Mouse (Mus musculus) hindbrain, embryonic 15.5 days (tissue): ENCODE measurements around the gene Ctnnbl1. TPM values are rescaled to one million over a fixed set of nuclear protein-coding genes. Genes with fewer than 3 reads are reported as not detected.

ENCODE experiments used
- ATAC-seq: fragments of 200-750 bp; cut with Nextera tagmentation; 2 replicates; pipeline ENCODE4 v1.8.0; 2017; ENCODE audit warnings: low read depth, moderate number of reproducible peaks, moderate TSS enrichment; ENCODE audit not compliant: low FRiP score
- H3K27ac ChIP-seq: fragments of 300-500 bp; sonication (generic); replicated peaks from 2 replicates; pipeline ENCODE4 v1.5.1; 2015; ENCODE audit warnings: mild to moderate bottlenecking, inconsistent platforms
- H3K27me3 ChIP-seq: fragments of 300-500 bp; sonication (generic); 2 replicates; pipeline ENCODE4 v1.6.1; 2015; ENCODE audit warnings: control low read depth, inconsistent platforms
- H3K36me3 ChIP-seq: fragments of 300-500 bp; sonication (generic); 2 replicates; pipeline ENCODE4 v1.6.1; 2015; ENCODE audit warnings: control low read depth, inconsistent platforms
- H3K4me1 ChIP-seq: fragments of 300-500 bp; sonication (generic); replicated peaks from 2 replicates; pipeline ENCODE4 v1.6.1; 2015; ENCODE audit warnings: control low read depth, inconsistent platforms
- H3K4me2 ChIP-seq: fragments of 300-500 bp; sonication (generic); 2 replicates; pipeline ENCODE4 v1.6.1; 2015; ENCODE audit warnings: moderate library complexity, mild to moderate bottlenecking, inconsistent platforms
- H3K4me3 ChIP-seq: fragments of 300-500 bp; sonication (generic); 2 replicates; pipeline ENCODE4 v1.5.1; 2015; ENCODE audit warnings: mild to moderate bottlenecking, inconsistent platforms
- H3K9ac ChIP-seq: fragments of 300-500 bp; sonication (generic); 2 replicates; pipeline ENCODE4 v1.6.1; 2015; ENCODE audit warnings: inconsistent platforms
- H3K9me3 ChIP-seq: fragments of 300-500 bp; sonication (generic); 2 replicates; pipeline ENCODE4 v1.6.1; 2016; ENCODE audit warnings: control low read depth, inconsistent platforms
- WGBS: fragments of 180-500 bp; shearing (Covaris S2); methylation state at CpG from one replicate; pipeline ENCODE4 v1.1.7; 2015; 5-methylcytosine and 5-hydroxymethylcytosine counted together
- polyA plus RNA-seq: library from polyadenylated mRNA; unstranded; fragments of >200 nt; fragmentation: Nextera tagmentation; extraction: Ambion mirVana; gene quantifications from 2 replicates; pipeline ENCODE4 v1.2.1, GENCODE M21; 2015

Ctnnbl1 gene
- polyA plus RNA-seq, 1 experiment from 2014 or later = 58.9 TPM

GRCm38 (mm10) chr2:157913204-157913636 lies 176.0 kb downstream of the Ctnnbl1 start:
- Histone ChIP-seq H3K9ac (peak overlapping the region; percentile 33; the same call in 1 of the 2 replicates), H3K27me3 (no peaks in the 10 kb centered on the region), H3K36me3 (no peaks in the 10 kb centered on the region), H3K27ac (peak overlapping the region; percentile 47), H3K4me3 (peak overlapping the region; percentile 65), H3K4me1 (peaks cover 66% of the 10 kb centered on the region), H3K4me2 (peak overlapping the region; percentile 87), H3K9me3 (no peaks in the 10 kb centered on the region)
- 1% methylated on average over 16 of the region's 16 CpGs for WGBS
- no peak for ATAC-seq

DNA sequence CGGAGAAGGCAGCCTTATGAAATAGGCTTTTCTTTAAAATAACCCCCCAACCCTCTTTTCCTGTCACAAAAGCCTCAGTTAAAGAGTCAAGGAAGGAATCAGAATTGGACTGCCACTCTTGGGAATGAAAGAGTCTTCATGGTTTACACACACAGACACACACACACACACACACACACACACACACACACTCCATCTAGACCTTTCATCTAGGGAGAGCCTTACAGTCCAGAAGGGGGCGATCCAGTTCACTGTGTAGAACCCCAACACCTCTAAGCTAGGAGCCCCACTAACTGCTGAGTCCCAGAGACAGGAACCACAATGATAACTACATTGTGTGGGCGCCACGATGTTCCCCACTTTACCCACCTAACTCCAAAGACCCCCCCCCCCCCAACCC lies 176.5 kb downstream of the Ctnnbl1 start:
- peak overlapping the region; percentile 87 for H3K4me2 ChIP-seq
- peak overlapping the region; percentile 65 for H3K4me3 ChIP-seq
- H3K9ac ChIP-seq = peak overlapping the region; percentile 33; the same call in 1 of the 2 replicates
- no peaks in the 10 kb centered on the region for H3K9me3 ChIP-seq
- ATAC-seq = 0 out of 2 replicates have a peak, but pooled peaks have one; percentile 31
- peaks cover 70% of the 10 kb centered on the region for H3K4me1 ChIP-seq
- H3K27me3 ChIP-seq = no peaks in the 10 kb centered on the region
- no peaks in the 10 kb centered on the region for H3K36me3 ChIP-seq
- 3% methylated on average over 4 of the region's 4 CpGs for WGBS
- peak overlapping the region; percentile 47; the same call in 1 of the 2 replicates for H3K27ac ChIP-seq

GRCm38 (mm10) chr2:157914105-157914764 lies 177.0 kb downstream of the Ctnnbl1 start, which contains the start of gene Vstm2l:
Gene Vstm2l, plus strand, starts transcription at chr2:157914653.
- Histone ChIP-seq H3K4me1 (peaks cover 75% of the 10 kb centered on the region), H3K4me3 (peak within 1 kb of the TSS; percentile 65), H3K36me3 (no peaks in the 10 kb centered on the region), H3K27me3 (no peaks in the 10 kb centered on the region), H3K27ac (peak within 1 kb of the TSS; percentile 85), H3K9me3 (no peaks in the 10 kb centered on the region), H3K9ac (peak within 1 kb of the TSS; percentile 78), H3K4me2 (peak within 1 kb of the TSS; percentile 87)
- WGBS = 3% methylated on average over 56 of the region's 62 CpGs
- ATAC-seq = peak; percentile 44; the same call in 1 of the 2 replicates

GRCm38 (mm10) chr2:157914889-157915517 lies 177.8 kb downstream of the Ctnnbl1 start:
- Histone ChIP-seq H3K27me3 (no peaks in the 10 kb centered on the region; the same call in 1 of the 2 replicates), H3K9ac (peak overlapping the region; percentile 78), H3K4me2 (peak overlapping the region; percentile 87), H3K9me3 (no peaks in the 10 kb centered on the region), H3K36me3 (no peaks in the 10 kb centered on the region), H3K27ac (peak overlapping the region; percentile 85), H3K4me1 (peaks cover 81% of the 10 kb centered on the region), H3K4me3 (peak overlapping the region; percentile 65)
- ATAC-seq = 0 out of 2 replicates have a peak, but pooled peaks have one; percentile 3
- 32% methylated on average over 37 of the region's 43 CpGs for WGBS

GRCm38 (mm10) chr2:157918529-157918928 lies 181.3 kb downstream of the Ctnnbl1 start:
- H3K9me3 ChIP-seq = no peaks in the 10 kb centered on the region
- H3K4me1 ChIP-seq = peaks cover 85% of the 10 kb centered on the region
- WGBS = 4% methylated on average over 10 of the region's 10 CpGs
- H3K4me3 ChIP-seq = peak overlapping the region; percentile 13
- peak overlapping the region; percentile 23; the same call in 1 of the 2 replicates for H3K9ac ChIP-seq
- no peaks in the 10 kb centered on the region for H3K36me3 ChIP-seq
- ATAC-seq = no peak
- no peak overlapping the region for H3K27ac ChIP-seq
- peak overlapping the region; percentile 87 for H3K4me2 ChIP-seq
- no peaks in the 10 kb centered on the region; the same call in 1 of the 2 replicates for H3K27me3 ChIP-seq

GRCm38 (mm10) chr2:157921551-157921950 lies 184.3 kb downstream of the Ctnnbl1 start:
- 52% methylated on average over 7 of the region's 7 CpGs for WGBS
- Histone ChIP-seq H3K9ac (no peak overlapping the region), H3K27ac (no peak overlapping the region), H3K27me3 (no peaks in the 10 kb centered on the region; the same call in 1 of the 2 replicates), H3K4me1 (peaks cover 76% of the 10 kb centered on the region), H3K36me3 (no peaks in the 10 kb centered on the region), H3K9me3 (no peaks in the 10 kb centered on the region), H3K4me3 (no peak overlapping the region), H3K4me2 (peak overlapping the region; percentile 30)
- ATAC-seq = no peak

- Histone ChIP-seq H3K9ac (0 out of 2 replicates have a peak overlapping the region, but pooled peaks have one; percentile 18), H3K27ac (peak overlapping the region; percentile 54), H3K4me1 (peaks cover 80% of the 10 kb centered on the region), H3K27me3 (no peaks in the 10 kb centered on the region; the same call in 1 of the 2 replicates), H3K4me3 (no peak overlapping the region), H3K4me2 (peak overlapping the region; percentile 34), H3K36me3 (no peaks in the 10 kb centered on the region), H3K9me3 (no peaks in the 10 kb centered on the region)
- WGBS = 5% methylated on average over 7 of the region's 7 CpGs
- ATAC-seq = no peak
Measured at GRCm38 (mm10) chr2:157923406-157923805, 186.2 kb downstream of the Ctnnbl1 start.

- H3K4me1 ChIP-seq = peaks cover 76% of the 10 kb centered on the region
- H3K4me2 ChIP-seq = no peak overlapping the region
- H3K27me3 ChIP-seq = no peaks in the 10 kb centered on the region; the same call in 1 of the 2 replicates
- 65% methylated on average over 5 of the region's 5 CpGs for WGBS
- H3K4me3 ChIP-seq = no peak overlapping the region
- no peaks in the 10 kb centered on the region for H3K36me3 ChIP-seq
- H3K9ac ChIP-seq = no peak overlapping the region
- no peak for ATAC-seq
- no peaks in the 10 kb centered on the region for H3K9me3 ChIP-seq
- no peak overlapping the region for H3K27ac ChIP-seq
Measured at GRCm38 (mm10) chr2:157924504-157924903, 187.3 kb downstream of the Ctnnbl1 start.

DNA sequence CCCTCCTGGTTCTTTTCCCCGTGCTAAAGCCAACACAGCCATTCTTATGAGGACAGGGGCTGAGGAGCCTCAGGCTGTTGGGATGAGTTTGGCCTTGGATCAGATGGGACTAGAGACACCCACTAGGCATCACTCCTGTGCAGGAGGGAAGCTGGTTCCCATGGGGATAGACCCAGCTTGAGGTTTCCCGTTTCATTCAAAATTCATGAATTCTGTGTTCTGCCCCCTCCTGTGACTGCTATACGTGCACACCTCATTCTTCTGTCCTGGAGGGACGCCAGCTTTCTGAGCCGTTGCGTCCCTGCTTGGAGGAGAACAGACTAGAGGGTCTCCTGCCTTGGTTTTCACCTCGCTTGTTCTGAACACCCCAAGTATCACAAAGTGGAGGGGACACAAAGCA lies 189.3 kb downstream of the Ctnnbl1 start:
- H3K9ac ChIP-seq = no peak overlapping the region
- no peak overlapping the region for H3K27ac ChIP-seq
- H3K9me3 ChIP-seq = no peaks in the 10 kb centered on the region
- WGBS = 37% methylated on average over 7 of the region's 7 CpGs
- H3K36me3 ChIP-seq = no peaks in the 10 kb centered on the region
- no peak overlapping the region for H3K4me2 ChIP-seq
- no peaks in the 10 kb centered on the region for H3K27me3 ChIP-seq
- ATAC-seq = no peak
- H3K4me1 ChIP-seq = peaks cover 62% of the 10 kb centered on the region
- no peak overlapping the region for H3K4me3 ChIP-seq

DNA sequence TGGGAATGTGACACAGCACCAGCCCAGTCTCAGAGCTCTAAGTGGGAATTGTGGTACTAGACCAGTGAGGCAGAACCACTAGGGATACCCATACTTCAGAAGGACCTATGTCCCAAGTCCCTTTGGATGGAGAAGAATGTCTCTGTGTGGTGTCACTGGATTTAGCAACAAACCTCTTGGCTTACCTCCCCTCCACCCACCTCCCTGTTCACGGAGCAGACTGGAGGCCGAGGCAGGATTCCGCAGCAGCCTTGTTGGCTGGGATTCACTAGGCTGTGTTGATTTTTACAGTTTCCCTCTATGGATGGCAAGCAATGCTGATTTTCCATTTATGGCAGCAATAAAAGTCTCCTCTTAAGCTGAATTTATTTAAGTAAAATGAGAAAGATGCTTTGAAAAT lies 189.7 kb downstream of the Ctnnbl1 start:
- Histone ChIP-seq H3K27ac (peak overlapping the region; percentile 64), H3K9ac (no peak overlapping the region), H3K36me3 (no peaks in the 10 kb centered on the region), H3K27me3 (no peaks in the 10 kb centered on the region), H3K9me3 (no peaks in the 10 kb centered on the region), H3K4me1 (peaks cover 58% of the 10 kb centered on the region), H3K4me3 (no peak overlapping the region), H3K4me2 (peak overlapping the region; percentile 23; the same call in 1 of the 2 replicates)
- 56% methylated on average over 3 of the region's 3 CpGs for WGBS
- ATAC-seq = no peak

- H3K9me3 ChIP-seq = no peaks in the 10 kb centered on the region
- H3K27me3 ChIP-seq = no peaks in the 10 kb centered on the region
- peak overlapping the region; percentile 64 for H3K27ac ChIP-seq
- WGBS = 41% methylated on average over 20 of the region's 20 CpGs
- peaks cover 54% of the 10 kb centered on the region for H3K4me1 ChIP-seq
- H3K9ac ChIP-seq = no peak overlapping the region
- no peak overlapping the region for H3K4me3 ChIP-seq
- ATAC-seq = no peak
- H3K36me3 ChIP-seq = no peaks in the 10 kb centered on the region
- peak overlapping the region; percentile 23 for H3K4me2 ChIP-seq
Measured at GRCm38 (mm10) chr2:157927397-157927796, 190.2 kb downstream of the Ctnnbl1 start.

DNA sequence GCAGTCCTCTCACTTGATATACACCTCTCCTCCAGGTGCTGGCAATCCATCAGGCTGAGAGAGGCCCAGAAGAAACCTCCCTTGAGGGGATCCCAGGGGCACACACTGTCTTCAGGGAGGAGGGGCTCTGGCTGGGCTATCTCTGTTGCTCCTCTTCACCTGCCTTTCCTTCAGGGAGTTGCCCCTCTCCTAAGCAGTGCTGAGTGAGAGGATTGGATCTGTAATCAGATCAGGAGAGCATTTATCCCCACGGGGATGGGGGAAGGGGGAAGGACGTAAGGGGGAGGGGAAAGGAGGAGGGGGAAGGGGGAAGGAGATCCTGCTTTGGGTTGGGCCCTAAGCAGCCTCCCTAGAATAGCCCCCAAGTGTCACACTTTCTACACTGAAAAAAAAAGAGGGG lies 190.6 kb downstream of the Ctnnbl1 start:
- WGBS = 20% methylated on average over 2 of the region's 2 CpGs
- H3K36me3 ChIP-seq = no peaks in the 10 kb centered on the region
- no peak overlapping the region for H3K4me3 ChIP-seq
- peaks cover 50% of the 10 kb centered on the region for H3K4me1 ChIP-seq
- no peaks in the 10 kb centered on the region for H3K9me3 ChIP-seq
- H3K27ac ChIP-seq = peak overlapping the region; percentile 64
- no peak for ATAC-seq
- H3K27me3 ChIP-seq = no peaks in the 10 kb centered on the region
- peak overlapping the region; percentile 23; the same call in 1 of the 2 replicates for H3K4me2 ChIP-seq
- no peak overlapping the region for H3K9ac ChIP-seq
